In the genomic region with DNA sequence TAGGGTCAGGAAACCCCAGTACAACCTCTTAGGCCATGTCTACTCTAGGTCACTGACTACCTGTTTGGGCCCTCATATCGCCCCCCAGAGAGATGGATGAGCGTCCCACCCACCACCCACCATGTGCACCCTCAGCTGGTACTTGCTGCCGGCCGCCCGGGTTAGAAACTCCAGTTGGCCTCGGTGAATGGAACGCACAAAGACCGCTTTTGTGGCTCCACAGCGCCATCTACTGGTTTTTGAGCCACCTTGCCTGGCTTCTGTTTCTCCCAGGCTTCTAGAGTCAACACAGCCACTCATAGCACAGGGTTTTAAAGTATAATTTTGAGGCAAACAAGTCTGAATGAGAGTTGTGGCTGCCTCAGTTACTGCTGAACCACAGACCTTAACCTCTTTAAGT, we compare ENCODE assay signal across 9 mouse cellular contexts. TPM values are rescaled to one million over a fixed set of nuclear protein-coding genes. Genes with fewer than 3 reads are reported as not detected.
DNase-seq lines count a peak whose midpoint lies in the region; ATAC-seq and TF ChIP-seq lines count a peak whose summit lies in the region.
"Had no signal": no experiment of that assay in that cellular context is flagged by ENCODE, and none has a peak within 500 bp of the region (broad histone marks: within the 10 kb centered on the region; RNA-seq: fewer than 3 reads in every experiment).

No protein-coding gene starts in this region.

- H3K27me3 ChIP-seq in embryonic facial prominence, embryonic 10.5 days (replicated peaks; ENCODE audit: low read depth, poor library complexity, severe bottlenecking), result no peaks in the 10 kb centered on the region
- H3K27me3 ChIP-seq in hindbrain, postnatal 0 days (ENCODE audit: insufficient read depth, low read length), result no peaks in the 10 kb centered on the region
- H3K27me3 ChIP-seq in midbrain, postnatal 0 days (ENCODE audit: insufficient read depth, low read length), result no peaks in the 10 kb centered on the region

- intact Hi-C loops in left cerebral cortex, adult 2 months (cut with DNase I), result loop anchor here (2.0 to 5.0 kb wide), 3 partner anchors 425 to 506 kb away; no protein-coding TSS in a partner anchor

- peak; percentile 34 for DNase-seq in cerebellum, adult 11 months
- peak; percentile 85 for DNase-seq in adrenal gland, postnatal 14 days
- peak; percentile 86 for DNase-seq in embryonic facial prominence, embryonic 10.5 days (ENCODE audit: low spot score)
- DNase-seq in hindbrain, postnatal 0 days (ENCODE audit: low spot score), result peak; percentile 94
- DNase-seq in left cerebral cortex, adult 2 months (ENCODE audit: extremely low spot score in 1 of 2, low spot score in 2 of 2), result peak; percentile 59 to 66
- DNase-seq in midbrain, postnatal 0 days (ENCODE audit: low spot score), result peak; percentile 86
- peak; percentile 54 to 62 for DNase-seq in spleen, postnatal 36 days (ENCODE audit: low spot score in 2 of 2)

- H3K4me2 ChIP-seq in hindbrain, postnatal 0 days (ENCODE audit: low read depth, low read length), result no peak overlapping the region
- no peak overlapping the region for H3K4me2 ChIP-seq in midbrain, postnatal 0 days (ENCODE audit: low read depth, low read length, poor library complexity, severe bottlenecking)

- no peak; the same call in 1 of the 2 replicates for ATAC-seq in cerebellum, adult (ENCODE audit: insufficient number of reproducible peaks, low FRiP score, low TSS enrichment)
- peak; percentile 48 for ATAC-seq in hindbrain, postnatal 0 days
- ATAC-seq in midbrain, postnatal 0 days (ENCODE audit: low FRiP score), result no peak

- no peak overlapping the region for H3K27ac ChIP-seq in embryonic facial prominence, embryonic 10.5 days (replicated peaks)
- H3K27ac ChIP-seq in hindbrain, postnatal 0 days, result no peak overlapping the region
- no peak overlapping the region for H3K27ac ChIP-seq in left cerebral cortex, adult 2 months
- H3K27ac ChIP-seq in midbrain, postnatal 0 days (ENCODE audit: low read depth, low read length), result no peak overlapping the region

- no peak overlapping the region for H3K9ac ChIP-seq in hindbrain, postnatal 0 days (replicated peaks; ENCODE audit: low read length)
- no peak overlapping the region for H3K9ac ChIP-seq in midbrain, postnatal 0 days (replicated peaks; ENCODE audit: low read length, poor library complexity, severe bottlenecking)

- peak; percentile 89 for TF ChIP-seq CTCF in hindbrain, postnatal 0 days (IDR thresholded peaks at IDR 0.05; ENCODE audit: low read depth)
- TF ChIP-seq CTCF in left cerebral cortex, adult 2 months (IDR thresholded peaks at IDR 0.05), result peak; percentile 83
- peak; percentile 92 for TF ChIP-seq CTCF in midbrain, postnatal 0 days (IDR thresholded peaks at IDR 0.05)

- H3K4me1 ChIP-seq in embryonic facial prominence, embryonic 10.5 days, result peaks cover 17% of the 10 kb centered on the region
- H3K4me1 ChIP-seq in hindbrain, postnatal 0 days (ENCODE audit: insufficient read depth, low read length), result no peaks in the 10 kb centered on the region
- no peaks in the 10 kb centered on the region for H3K4me1 ChIP-seq in midbrain, postnatal 0 days (ENCODE audit: insufficient read depth, low read length)

- H3K4me3 ChIP-seq in embryonic facial prominence, embryonic 10.5 days, result no peak overlapping the region
- no peak overlapping the region for H3K4me3 ChIP-seq in hindbrain, postnatal 0 days (ENCODE audit: low read length)
- H3K4me3 ChIP-seq in left cerebral cortex, adult 2 months, result no peak overlapping the region
- no peak overlapping the region for H3K4me3 ChIP-seq in midbrain, postnatal 0 days (ENCODE audit: low read depth, low read length)
- H3K4me3 ChIP-seq: megakaryocyte, embryonic 14.5 days had no signal

- no peaks in the 10 kb centered on the region for H3K36me3 ChIP-seq in embryonic facial prominence, embryonic 10.5 days (replicated peaks)
- H3K36me3 ChIP-seq in hindbrain, postnatal 0 days (ENCODE audit: insufficient read depth, low read length), result no peaks in the 10 kb centered on the region
- no peaks in the 10 kb centered on the region for H3K36me3 ChIP-seq in midbrain, postnatal 0 days (ENCODE audit: insufficient read depth, low read length)

- H3K9me3 ChIP-seq in embryonic facial prominence, embryonic 10.5 days, result 0 out of 2 replicates have a peak, but pooled peaks cover 3% of the 10 kb centered on the region
- H3K9me3 ChIP-seq in hindbrain, postnatal 0 days (ENCODE audit: low read length), result no peaks in the 10 kb centered on the region
- no peaks in the 10 kb centered on the region for H3K9me3 ChIP-seq in midbrain, postnatal 0 days (ENCODE audit: low read length)

- WGBS in embryonic facial prominence, embryonic 10.5 days, result 2% methylated on average over 9 of the region's 9 CpGs
- 0% methylated on average over 9 of the region's 9 CpGs for WGBS in hindbrain, postnatal 0 days
- 0% methylated on average over 9 of the region's 9 CpGs for WGBS in midbrain, postnatal 0 days

RNA-seq across cellular contexts. Expression of a gene that starts 13.9 kb away (rescaled TPM):
- total RNA-seq in adrenal gland, postnatal 14 days (2021), result not detected in 2 replicates
- polyA plus RNA-seq in embryonic facial prominence, embryonic 10.5 days (2016; fragmentation: Nextera tagmentation; extraction: Ambion mirVana), result not detected in 2 replicates
- not detected in 2 replicates for total RNA-seq in hindbrain, postnatal 0 days (2014; rRNA removed)
- polyA plus RNA-seq in hindbrain, postnatal 0 days (2015; fragmentation: Nextera tagmentation; extraction: Ambion mirVana), result not detected in 2 replicates
- not detected for total RNA-seq in left cerebral cortex, adult 2 months (2021)
- not detected in 2 replicates for total RNA-seq in midbrain, postnatal 0 days (2014; rRNA removed)
- not detected in 2 replicates for polyA plus RNA-seq in midbrain, postnatal 0 days (2015; fragmentation: Nextera tagmentation; extraction: Ambion mirVana)

Comparison
In these comparisons a context has a peak if more than half of its experiments do, and no peak if none do; other contexts are left out.
1. DNase-seq: peak in every context shown above with its lines; median percentile 94 in hindbrain, postnatal 0 days; 86 in embryonic facial prominence, embryonic 10.5 days; 86 in midbrain, postnatal 0 days; 85 in adrenal gland, postnatal 14 days; 62 in left cerebral cortex, adult 2 months; 58 in spleen, postnatal 36 days; 34 in cerebellum, adult 11 months.